Mouse (Mus musculus) thymus, postnatal 14 days (tissue): ENCODE results near the gene Mad1l1.
A peak's percentile ranks its signal among the peaks of the same experiment; 100 is the strongest.

ENCODE experiments used
- DNase-seq: peaks from one replicate; pipeline ENCODE4 v3.0.0; 2021

Mad1l1 gene

GRCm38 (mm10) chr5:140123194-140123593 lies 198.2 kb downstream of the Mad1l1 start:
- DNase-seq = no peak

- DNase-seq = peak; percentile 53
Measured at GRCm38 (mm10) chr5:140121966-140122365, 199.4 kb downstream of the Mad1l1 start.

- DNase-seq = no peak
Measured at GRCm38 (mm10) chr5:140118921-140119320, 202.4 kb downstream of the Mad1l1 start.

- no peak for DNase-seq
Measured at GRCm38 (mm10) chr5:140117968-140118367, 203.4 kb downstream of the Mad1l1 start.

- no peak for DNase-seq
Measured at GRCm38 (mm10) chr5:140115434-140116271, 205.7 kb downstream of the Mad1l1 start.

- peak; percentile 49 for DNase-seq
Measured at GRCm38 (mm10) chr5:140114512-140115060, 206.8 kb downstream of the Mad1l1 start.

GRCm38 (mm10) chr5:140113281-140113680 lies 208.1 kb downstream of the Mad1l1 start:
- no peak for DNase-seq

- DNase-seq = no peak
Measured at GRCm38 (mm10) chr5:140110024-140110423, 211.3 kb downstream of the Mad1l1 start.

- no peak for DNase-seq
Measured at GRCm38 (mm10) chr5:140107907-140108306, 213.4 kb downstream of the Mad1l1 start.

- peak; percentile 43 for DNase-seq
Measured at GRCm38 (mm10) chr5:140106051-140106450, 215.3 kb downstream of the Mad1l1 start.

- DNase-seq = no peak
Measured at GRCm38 (mm10) chr5:140104891-140105290, 216.5 kb downstream of the Mad1l1 start.

GRCm38 (mm10) chr5:140102731-140103130 lies 218.6 kb downstream of the Mad1l1 start:
- DNase-seq = no peak

- DNase-seq = no peak
Measured at GRCm38 (mm10) chr5:140101409-140102009, 219.8 kb downstream of the Mad1l1 start.

- no peak for DNase-seq
Measured at GRCm38 (mm10) chr5:140098711-140099110, 222.6 kb downstream of the Mad1l1 start.

GRCm38 (mm10) chr5:140095203-140095602 lies 226.1 kb downstream of the Mad1l1 start:
- DNase-seq = no peak

GRCm38 (mm10) chr5:140093489-140093888 lies 227.9 kb downstream of the Mad1l1 start:
- DNase-seq = no peak

- no peak for DNase-seq
Measured at GRCm38 (mm10) chr5:140091601-140092000, 229.8 kb downstream of the Mad1l1 start.

- DNase-seq = no peak
Measured at GRCm38 (mm10) chr5:140089263-140089662, 232.1 kb downstream of the Mad1l1 start.

GRCm38 (mm10) chr5:140087242-140087641 lies 234.1 kb downstream of the Mad1l1 start:
- no peak for DNase-seq

- no peak for DNase-seq
Measured at GRCm38 (mm10) chr5:140084341-140084740, 237.0 kb downstream of the Mad1l1 start.

- no peak for DNase-seq
Measured at GRCm38 (mm10) chr5:140083911-140084310, 237.4 kb downstream of the Mad1l1 start.

GRCm38 (mm10) chr5:140082204-140082812 lies 239.0 kb downstream of the Mad1l1 start:
- DNase-seq = peak; percentile 10

GRCm38 (mm10) chr5:140081084-140081483 lies 240.3 kb downstream of the Mad1l1 start:
- DNase-seq = no peak

- DNase-seq = no peak
Measured at GRCm38 (mm10) chr5:140079511-140079910, 241.8 kb downstream of the Mad1l1 start.
